Mouse (Mus musculus) cerebellum, postnatal 4 days (tissue): Measurements from ENCODE around the gene Syce2.
"Not testable (repeated sequence)": the region's sequence is repeated elsewhere in the genome, so short reads cannot be mapped to it uniquely, and the experiment has no call there.

Experiments
- DNase-seq, 2 experiments: peaks; one replicate each; pipeline ENCODE4 v3.0.0; 2022; ENCODE audit warnings: low spot score in 2 of 2, mixed read lengths in 1 of 2

Gene Syce2

DNA sequence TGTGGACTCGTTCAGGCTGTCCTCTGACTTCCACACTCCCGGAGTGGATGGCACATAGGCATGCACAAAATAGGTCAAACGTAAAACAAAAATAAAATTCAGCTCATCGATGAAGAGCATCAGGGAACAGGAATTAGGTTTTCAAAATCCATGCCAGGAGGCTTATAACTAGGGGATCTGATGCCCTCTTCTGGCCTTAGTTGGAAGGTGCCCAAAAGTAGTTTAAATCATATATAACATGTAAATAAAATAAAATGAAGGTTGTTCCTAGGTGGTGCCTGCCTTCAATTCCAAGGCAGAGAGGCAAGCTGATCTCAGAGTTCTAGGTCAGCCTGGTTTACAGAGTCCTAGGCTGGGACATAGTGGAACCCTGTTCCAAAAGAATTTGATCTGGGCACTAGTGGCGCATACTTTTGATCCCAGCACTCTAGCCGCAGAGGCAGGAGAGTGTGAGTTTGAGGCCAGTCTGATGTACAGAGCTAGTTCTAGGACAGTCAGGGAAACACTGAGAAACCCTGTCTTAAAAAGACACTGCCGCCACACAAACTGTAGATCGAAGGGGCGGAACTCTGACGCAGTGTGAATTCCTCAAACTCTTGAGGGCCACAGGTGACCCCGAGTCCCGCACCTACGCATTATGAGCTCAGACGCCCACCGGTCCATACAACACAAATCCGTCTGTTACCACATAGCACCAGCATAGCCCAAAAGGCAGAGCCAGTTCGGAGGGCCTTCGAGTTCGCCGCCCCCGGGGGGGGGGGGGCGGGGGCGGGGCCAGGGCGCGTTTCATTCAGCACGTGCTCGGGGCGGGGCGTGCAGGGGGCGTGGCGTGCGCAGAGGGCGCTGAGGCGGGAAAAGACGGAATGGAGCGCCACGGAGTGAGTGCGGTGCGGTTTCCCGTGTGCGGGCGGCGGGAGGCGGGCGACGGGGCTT, at the start of gene Syce2:
Gene Syce2, plus strand, starts transcription at position 736 of the 933 bp plus-strand sequence.
- DNase-seq, result peak; percentile 37 to 68

DNA sequence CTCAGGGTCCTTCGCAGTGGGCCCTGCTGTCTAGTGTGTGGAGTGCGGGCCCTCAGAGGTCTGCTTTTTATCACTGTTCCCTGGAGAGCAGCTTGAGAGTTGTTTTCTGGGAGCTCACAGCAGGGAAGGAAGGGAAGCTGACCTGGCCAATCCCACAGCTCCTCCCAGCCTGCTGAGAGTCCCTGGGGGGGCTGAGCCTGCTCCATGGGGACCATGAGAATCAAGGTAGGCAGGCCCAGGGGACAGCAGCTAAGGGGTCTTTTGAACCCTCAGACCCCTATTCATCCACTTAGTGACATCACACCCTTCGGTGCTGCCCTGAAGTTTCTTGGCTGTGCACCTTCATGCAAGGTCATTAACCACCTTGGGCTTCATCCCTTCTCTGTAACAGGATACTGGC, 49.2 kb upstream of the Syce2 start, which contains the start of gene Dand5:
Gene Dand5, minus strand, starts transcription at position 101 of the 400 bp plus-strand sequence.
- DNase-seq, result no peak

GRCm38 (mm10) chr8:84823653-84824052, 48.3 kb upstream of the Syce2 start:
- peak; percentile 49 to 70 for DNase-seq

GRCm38 (mm10) chr8:84825636-84826035, 46.3 kb upstream of the Syce2 start:
- no peak for DNase-seq

GRCm38 (mm10) chr8:84826518-84826917, 45.4 kb upstream of the Syce2 start:
- not testable (repeated sequence) for DNase-seq

DNA sequence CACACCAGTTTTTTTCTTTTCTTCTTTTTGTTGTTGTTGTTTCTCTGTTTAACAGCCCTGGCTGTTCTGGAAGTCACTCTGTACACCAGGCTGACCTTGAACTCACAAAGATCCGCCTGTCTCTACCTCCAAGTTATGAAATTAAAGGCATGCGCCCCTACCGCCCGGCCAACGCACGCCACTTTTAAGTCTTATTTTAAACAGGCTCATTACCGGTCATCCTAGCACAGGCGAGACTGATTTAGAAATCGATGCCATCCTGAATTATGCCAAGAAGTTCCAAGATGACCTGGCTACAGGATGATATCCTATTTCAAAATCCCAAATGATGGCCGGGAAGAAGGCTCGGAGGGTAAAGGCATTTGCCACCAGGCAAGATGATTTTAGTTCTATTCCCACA, 40.4 kb upstream of the Syce2 start, which contains the start of gene Gadd45gip1:
Gene Gadd45gip1, plus strand, starts transcription at position 33 of the 400 bp plus-strand sequence.
- no peak for DNase-seq

GRCm38 (mm10) chr8:84832034-84832717, 39.7 kb upstream of the Syce2 start:
- peak; percentile 50 to 76 for DNase-seq

GRCm38 (mm10) chr8:84832759-84833742, 38.9 kb upstream of the Syce2 start:
- no peak for DNase-seq

DNA sequence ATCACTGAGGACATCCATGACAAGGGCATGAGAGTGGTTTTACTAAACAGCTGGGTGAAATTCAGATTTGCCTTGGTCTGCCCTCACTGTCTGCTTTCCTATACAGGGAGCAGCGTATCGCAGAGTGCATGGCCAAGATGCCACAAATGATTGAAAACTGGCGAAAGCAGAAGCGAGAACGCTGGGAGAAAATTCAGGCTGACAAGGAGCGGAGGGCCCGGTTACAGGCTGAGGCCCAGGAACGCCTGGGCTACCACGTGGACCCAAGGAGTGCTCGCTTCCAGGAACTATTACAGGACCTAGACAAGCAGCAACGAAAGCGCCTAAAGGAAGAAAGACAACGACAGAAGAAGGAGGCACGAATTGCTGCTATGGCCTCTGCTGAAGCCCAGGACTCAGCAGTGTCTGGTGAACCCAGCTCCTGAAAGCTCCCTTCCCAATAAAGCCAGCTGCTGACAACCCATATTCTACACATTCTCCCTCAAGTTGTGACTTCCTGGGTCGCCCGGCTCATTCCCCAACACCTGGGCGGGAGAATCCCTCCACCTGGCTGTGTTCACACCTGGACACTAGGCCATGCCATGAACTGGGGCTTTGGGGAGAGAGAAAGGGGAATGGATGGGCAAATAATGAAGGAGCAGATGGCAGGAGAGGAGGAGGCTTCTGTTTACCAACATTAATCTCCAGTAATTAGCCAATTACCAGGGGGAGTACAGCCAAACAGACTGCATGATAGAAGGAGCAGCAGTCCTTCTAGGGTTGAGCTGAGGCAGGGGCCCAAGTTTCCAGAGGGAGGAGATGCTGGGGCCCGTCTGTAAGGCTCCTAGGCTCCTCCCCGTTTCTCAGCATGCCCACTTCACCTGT, 37.7 kb upstream of the Syce2 start:
- DNase-seq, result no peak

DNA sequence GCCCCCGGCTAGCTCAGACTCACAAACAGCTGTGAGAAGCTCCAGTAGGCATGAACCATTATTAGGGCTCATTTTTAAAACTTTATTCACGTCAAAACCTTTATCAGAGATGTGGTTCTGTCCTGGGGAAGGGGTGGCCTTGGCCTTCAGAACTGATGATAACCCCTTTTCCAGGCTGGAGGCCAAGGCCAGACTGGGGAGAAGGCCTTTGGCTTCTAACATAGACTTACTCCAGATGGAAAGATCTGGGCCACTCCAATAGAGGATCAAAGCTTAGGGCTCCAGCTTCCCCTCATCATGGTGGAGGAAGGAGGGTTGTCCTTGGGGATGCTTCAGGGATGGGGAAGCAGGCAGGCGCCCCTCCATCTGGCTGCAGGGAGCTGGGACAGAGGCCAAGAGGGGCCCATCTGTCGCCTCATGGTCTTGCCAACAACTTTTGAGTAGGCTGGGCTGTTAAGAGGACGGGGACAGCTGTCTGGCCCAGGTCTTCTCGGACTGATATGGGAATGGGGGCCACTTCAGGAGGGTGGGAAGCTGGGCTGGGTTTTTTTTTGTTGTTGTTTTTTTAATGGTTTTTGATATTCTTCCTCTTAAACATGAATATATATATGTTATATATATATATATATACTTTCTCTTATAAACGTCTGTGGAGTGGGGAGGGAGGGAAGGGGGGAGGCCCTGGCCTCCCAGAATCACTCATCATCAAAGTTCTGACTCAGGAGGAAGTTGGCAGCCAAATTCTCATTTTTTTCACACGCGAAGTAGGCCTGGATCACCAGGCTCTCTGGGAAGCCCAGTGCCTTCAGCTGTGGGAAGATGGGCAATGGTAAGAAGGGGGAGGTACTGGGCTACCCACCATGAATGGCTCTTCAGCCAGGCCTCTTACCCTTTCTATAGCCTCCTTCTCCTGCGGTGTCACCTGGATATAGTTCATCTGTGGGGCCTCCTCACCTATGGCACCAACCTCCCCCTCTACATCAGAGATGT, 36.8 kb upstream of the Syce2 start:
- DNase-seq, result peak; percentile 68 to 94

- no peak for DNase-seq
These were observed 34.6 kb upstream of the Syce2 start for GRCm38 (mm10) chr8:84837149-84837911.

- DNase-seq, result no peak
These were observed 33.9 kb upstream of the Syce2 start for GRCm38 (mm10) chr8:84837912-84838470.

DNA sequence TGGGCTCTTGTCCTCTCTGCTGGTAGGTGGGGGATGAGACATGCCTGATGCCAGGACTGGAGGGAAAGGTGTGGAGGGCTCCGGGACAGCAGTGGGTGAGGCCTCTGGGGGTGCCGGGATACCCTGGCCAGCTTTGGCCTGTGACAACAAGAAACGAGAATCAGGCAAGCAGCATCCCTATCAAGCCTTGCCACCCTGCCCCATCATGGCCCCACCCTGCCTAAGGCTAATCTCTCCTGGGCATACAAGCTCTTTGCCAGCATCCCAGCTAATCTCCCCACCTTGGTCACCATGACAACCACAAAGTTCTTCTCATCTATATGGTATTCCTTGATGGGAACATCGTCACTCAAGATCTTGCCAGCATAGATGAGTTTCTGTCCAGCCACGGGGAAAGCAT, 33.4 kb upstream of the Syce2 start:
- no peak for DNase-seq

GRCm38 (mm10) chr8:84839411-84839810, 32.5 kb upstream of the Syce2 start:
- DNase-seq, result no peak

DNA sequence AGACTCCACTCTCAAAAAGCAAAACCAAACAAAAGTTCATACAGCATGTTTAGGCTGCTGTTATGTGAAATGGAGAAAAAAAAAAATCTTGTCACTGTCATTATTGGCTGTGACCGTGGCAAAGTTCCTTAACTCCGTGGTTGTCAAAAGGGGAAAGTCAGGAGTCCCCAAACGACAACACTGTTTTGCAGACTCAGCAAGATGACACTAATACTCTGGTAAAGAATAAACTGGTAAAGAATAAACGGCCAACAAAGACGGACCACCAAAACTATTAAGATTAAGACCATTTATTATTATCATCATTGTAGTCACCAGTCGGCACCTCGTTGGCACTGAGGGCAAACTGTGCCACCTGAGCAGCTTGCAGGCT, 32.0 kb upstream of the Syce2 start:
- no peak for DNase-seq

GRCm38 (mm10) chr8:84840248-84840999, 31.5 kb upstream of the Syce2 start, which contains the start of gene Rad23a:
Gene Rad23a (minus strand): TSS chr8:84840665.
- DNase-seq, result peak; percentile 82 to 90

GRCm38 (mm10) chr8:84841514-84841913, 30.4 kb upstream of the Syce2 start:
- no peak for DNase-seq
